ENCODE assay signal across 21 mouse cellular contexts in the genomic region with DNA sequence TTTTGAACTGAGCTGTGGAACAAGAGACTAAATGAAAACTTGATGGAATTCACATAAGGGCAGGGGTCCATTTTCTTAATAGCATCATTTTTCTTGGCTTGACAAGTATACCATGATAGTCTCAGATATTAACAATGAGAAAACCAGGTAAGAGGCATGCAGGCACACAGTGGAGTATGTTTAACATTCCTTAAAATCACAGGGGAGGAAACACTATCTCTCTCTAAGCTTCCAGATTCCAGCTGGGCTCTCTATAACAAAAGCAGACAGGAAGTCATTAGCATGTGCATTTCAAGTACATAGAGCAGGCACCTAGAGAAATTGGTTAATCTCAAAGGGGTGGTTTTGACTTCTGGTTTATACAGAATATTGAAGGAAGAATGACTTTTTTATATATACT.
DNase-seq lines count a peak whose midpoint lies in the region; ATAC-seq and TF ChIP-seq lines count a peak whose summit lies in the region.
"Had no signal": no experiment of that assay in that cellular context is flagged by ENCODE, and none has a peak within 500 bp of the region (broad histone marks: within the 10 kb centered on the region; RNA-seq: fewer than 3 reads in every experiment).

No protein-coding gene starts in this region.

- no peak overlapping the region for H3ac ChIP-seq in myocyte (ENCODE audit: control insufficient read depth, insufficient read length)

- H3K27me3 ChIP-seq in limb, embryonic 11.5 days (ENCODE audit: control insufficient read depth, insufficient read depth, low read length): no peaks in the 10 kb centered on the region
- H3K27me3 ChIP-seq in limb, embryonic 10.5 days (ENCODE audit: low read depth, poor library complexity, severe bottlenecking): no peaks in the 10 kb centered on the region
- no peaks in the 10 kb centered on the region for H3K27me3 ChIP-seq in myocyte (ENCODE audit: control insufficient read depth, insufficient read depth, insufficient read length)
- H3K27me3 ChIP-seq in intestine, embryonic 15.5 days (replicated peaks): no peaks in the 10 kb centered on the region
- H3K27me3 ChIP-seq: forebrain, embryonic 12.5 days; Patski had no signal

- H3K4me1 ChIP-seq in limb, embryonic 11.5 days (ENCODE audit: control insufficient read depth, insufficient read depth, low read length): peaks cover 4% of the 10 kb centered on the region; the same call in 1 of the 2 replicates
- H3K4me1 ChIP-seq in limb, embryonic 10.5 days: peaks cover 21% of the 10 kb centered on the region
- H3K4me1 ChIP-seq in intestine, embryonic 15.5 days (replicated peaks): no peaks in the 10 kb centered on the region
- H3K4me1 ChIP-seq: forebrain, embryonic 12.5 days; heart, embryonic 10.5 days had no signal

- peak; percentile 35; the same call in 1 of the 2 replicates for ATAC-seq in limb, embryonic 11.5 days (ENCODE audit: insufficient number of reproducible peaks, low FRiP score, low TSS enrichment, low read depth)
- no peak for ATAC-seq in intestine, embryonic 15.5 days
- ATAC-seq: forebrain, embryonic 16.5 days; intestine, embryonic 16.5 days; Patski had no signal

- TF ChIP-seq POLR2A in myocyte (IDR thresholded peaks at IDR 0.05; ENCODE audit: insufficient read length, low read depth): no peak

- no peaks in the 10 kb centered on the region for H3K9me3 ChIP-seq in limb, embryonic 11.5 days (ENCODE audit: control insufficient read depth, low read length)
- H3K9me3 ChIP-seq in limb, embryonic 10.5 days (replicated peaks): no peaks in the 10 kb centered on the region
- H3K9me3 ChIP-seq in intestine, embryonic 15.5 days: no peaks in the 10 kb centered on the region
- H3K9me3 ChIP-seq: forebrain, embryonic 12.5 days; heart, embryonic 10.5 days had no signal

- H3K27ac ChIP-seq in limb, embryonic 11.5 days (replicated peaks; ENCODE audit: low read depth, low read length): no peak overlapping the region
- H3K27ac ChIP-seq in limb, embryonic 10.5 days: no peak overlapping the region
- no peak overlapping the region for H3K27ac ChIP-seq in intestine, embryonic 15.5 days
- H3K27ac ChIP-seq: forebrain, embryonic 12.5 days; heart, embryonic 10.5 days; hindbrain, embryonic 14.5 days had no signal

- no peaks in the 10 kb centered on the region for H3K36me3 ChIP-seq in limb, embryonic 11.5 days (ENCODE audit: control insufficient read depth, insufficient read depth, low read length)
- H3K36me3 ChIP-seq in limb, embryonic 10.5 days: no peaks in the 10 kb centered on the region
- H3K36me3 ChIP-seq in myocyte (ENCODE audit: control insufficient read depth, insufficient read depth): no peaks in the 10 kb centered on the region
- H3K36me3 ChIP-seq in intestine, embryonic 15.5 days: no peaks in the 10 kb centered on the region
- H3K36me3 ChIP-seq: forebrain, embryonic 12.5 days; heart, embryonic 10.5 days had no signal

- no peaks in the 10 kb centered on the region for H3K79me2 ChIP-seq in myocyte (ENCODE audit: control insufficient read depth, insufficient read depth)

- H3K9ac ChIP-seq in limb, embryonic 11.5 days (ENCODE audit: low read length): no peak overlapping the region
- no peak overlapping the region for H3K9ac ChIP-seq in intestine, embryonic 15.5 days
- H3K9ac ChIP-seq: forebrain, embryonic 12.5 days; hindbrain, embryonic 14.5 days had no signal

- DNase-seq in embryo, embryonic 10.5 days (ENCODE audit: low spot score): peak; percentile 18
- DNase-seq in embryo, embryonic 9.5 days (ENCODE audit: extremely low spot score): no peak
- DNase-seq in limb, embryonic 11.5 days (ENCODE audit: low spot score): no peak
- DNase-seq in limb, embryonic 10.5 days (ENCODE audit: low spot score): no peak
- peak; percentile 9 for DNase-seq in forelimb bud, embryonic 11.5 days (ENCODE audit: low read depth, low spot score)
- no peak for DNase-seq in urinary bladder, adult 2 months (ENCODE audit: low spot score)
- DNase-seq: adrenal gland, adult 8-10 months; adrenal gland, postnatal 36 days; cerebellum, adult 8-10 months; cerebellum, postnatal 14 days; heart, adult 18-20 months; heart, postnatal 10 days; heart, postnatal 4 days had no signal

- no peak overlapping the region for H3K4me2 ChIP-seq in limb, embryonic 11.5 days (ENCODE audit: low read depth, severe bottlenecking)
- peak overlapping the region; percentile 65 for H3K4me2 ChIP-seq in myocyte (ENCODE audit: low read depth)
- no peak overlapping the region for H3K4me2 ChIP-seq in intestine, embryonic 15.5 days (replicated peaks)
- H3K4me2 ChIP-seq: forebrain, embryonic 12.5 days; hindbrain, embryonic 14.5 days had no signal

- no peak overlapping the region for H3K4me3 ChIP-seq in limb, embryonic 11.5 days (ENCODE audit: low read depth, low read length)
- no peak overlapping the region for H3K4me3 ChIP-seq in limb, embryonic 10.5 days
- no peak overlapping the region for H3K4me3 ChIP-seq in myocyte
- H3K4me3 ChIP-seq in intestine, embryonic 15.5 days (replicated peaks): no peak overlapping the region
- H3K4me3 ChIP-seq: forebrain, embryonic 12.5 days; heart, embryonic 10.5 days had no signal

TF ChIP-seq in myocyte, 11 proteins besides CTCF, POLR2A, EP300 and RAD21:
- TF ChIP-seq CEBPB (IDR thresholded peaks at IDR 0.05; ENCODE audit: insufficient read depth, poor library complexity, severe bottlenecking): no peak
- no peak for TF ChIP-seq MYOG (IDR thresholded peaks at IDR 0.05; ENCODE audit: control insufficient read depth in 1 of 3, insufficient read depth in 1 of 3, insufficient read length in 2 of 3, low read depth in 2 of 3)
- no peak for TF ChIP-seq TCF12 (IDR thresholded peaks at IDR 0.05; ENCODE audit: insufficient read depth, poor library complexity, severe bottlenecking)
- no peak for TF ChIP-seq SRF (IDR thresholded peaks at IDR 0.05; ENCODE audit: control insufficient read depth, insufficient read length, low read depth)
- TF ChIP-seq TCF3 (IDR thresholded peaks at IDR 0.05; ENCODE audit: insufficient read length, low read depth): no peak
- TF ChIP-seq POLR2AphosphoS2 (IDR thresholded peaks at IDR 0.05; ENCODE audit: insufficient read length, low read depth): no peak
- TF ChIP-seq MYOD1 (IDR thresholded peaks at IDR 0.05; ENCODE audit: control insufficient read depth in 1 of 3, insufficient read length in 2 of 3, low read depth in 2 of 3): no peak
- no peak for TF ChIP-seq E2F4 (IDR thresholded peaks at IDR 0.05; ENCODE audit: insufficient read depth)
- no peak for TF ChIP-seq MAX (IDR thresholded peaks at IDR 0.05; ENCODE audit: low read depth)
- no peak for TF ChIP-seq USF1 (IDR thresholded peaks at IDR 0.05; ENCODE audit: low read depth)
- no peak for TF ChIP-seq REST (IDR thresholded peaks at IDR 0.05; ENCODE audit: insufficient read depth, insufficient read length)

Comparison
In these comparisons a context has a peak if more than half of its experiments do, and no peak if none do; other contexts are left out.
1. DNase-seq: peak in embryo, embryonic 10.5 days (single experiment) and forelimb bud, embryonic 11.5 days (single experiment); none in embryo, embryonic 9.5 days (single experiment), limb, embryonic 11.5 days (single experiment), limb, embryonic 10.5 days (single experiment) and urinary bladder, adult 2 months (single experiment).